Mouse (Mus musculus) heart, embryonic 16.5 days (tissue): ENCODE measurements around the gene Mpp5. TPM values are rescaled to one million over a fixed set of nuclear protein-coding genes. Genes with fewer than 3 reads are reported as not detected.
A peak's percentile ranks its signal among the peaks of the same experiment; 100 is the strongest.

Source experiments
- ATAC-seq: fragments of 200-750 bp; cut with Nextera tagmentation; replicated peaks from 2 replicates; pipeline ENCODE4 v1.8.0; 2017; ENCODE audit warnings: moderate number of reproducible peaks; ENCODE audit not compliant: insufficient read depth, low FRiP score; ENCODE audit errors: extremely low read depth
- H3K27ac ChIP-seq: fragments of 300-500 bp; sonication (generic); 2 replicates; pipeline ENCODE4 v1.5.1; 2014; ENCODE audit warnings: mild to moderate bottlenecking, low read length, control low read depth, moderate library complexity
- H3K27me3 ChIP-seq: fragments of 300-500 bp; sonication (generic); 2 replicates; pipeline ENCODE4 v1.6.1; 2014; ENCODE audit warnings: low read length, mixed read lengths; ENCODE audit not compliant: control insufficient read depth, insufficient read depth
- H3K36me3 ChIP-seq: fragments of 300-500 bp; sonication (generic); 2 replicates; pipeline ENCODE4 v1.6.1; 2014; ENCODE audit not compliant: control insufficient read depth, insufficient read depth
- H3K4me1 ChIP-seq: fragments of 300-500 bp; sonication (generic); 2 replicates; pipeline ENCODE4 v1.6.1; 2014; ENCODE audit warnings: low read length, mixed read lengths; ENCODE audit not compliant: control insufficient read depth, insufficient read depth
- H3K4me2 ChIP-seq: fragments of 300-500 bp; sonication (generic); 2 replicates; pipeline ENCODE4 v1.6.1; 2014; ENCODE audit warnings: low read depth, mild to moderate bottlenecking, control low read depth, low read length
- H3K4me3 ChIP-seq: fragments of 300-500 bp; sonication (generic); 2 replicates; pipeline ENCODE4 v1.5.1; 2014; ENCODE audit warnings: mild to moderate bottlenecking, control low read depth, low read length
- H3K9ac ChIP-seq: fragments of 300-500 bp; sonication (generic); 2 replicates; pipeline ENCODE4 v1.6.1; 2014; ENCODE audit warnings: low read length, control low read depth
- H3K9me3 ChIP-seq: fragments of 300-500 bp; sonication (generic); replicated peaks from 2 replicates; pipeline ENCODE4 v1.6.1; 2016; ENCODE audit warnings: low read length; ENCODE audit not compliant: control insufficient read depth
- WGBS: fragments of 180-500 bp; shearing (Covaris S2); extraction: QIAGEN DNeasy Blood & Tissue Kit; methylation state at CpG from one replicate; pipeline ENCODE4 v1.1.7; 2014; 5-methylcytosine and 5-hydroxymethylcytosine counted together
- polyA plus RNA-seq: library from polyadenylated mRNA; unstranded; fragments of >200 nt; fragmentation: Nextera tagmentation; extraction: Ambion mirVana; gene quantifications from 2 replicates; pipeline ENCODE4 v1.2.1, GENCODE M21; 2015

Mpp5 gene
- polyA plus RNA-seq, 1 experiment from 2014 or later: 15.2 TPM

GRCm38 (mm10) chr12:78761979-78762378 is 13.3 kb downstream of the Mpp5 start:
- no peak overlapping the region for H3K9ac ChIP-seq
- H3K4me1 ChIP-seq: no peaks in the 10 kb centered on the region
- H3K27ac ChIP-seq: no peak overlapping the region
- no peaks in the 10 kb centered on the region for H3K36me3 ChIP-seq
- H3K27me3 ChIP-seq: no peaks in the 10 kb centered on the region
- H3K4me3 ChIP-seq: no peak overlapping the region
- no peak overlapping the region for H3K4me2 ChIP-seq
- ATAC-seq: no peak
- no peaks in the 10 kb centered on the region for H3K9me3 ChIP-seq

GRCm38 (mm10) chr12:78769031-78769713 is 20.5 kb downstream of the Mpp5 start:
- H3K4me1 ChIP-seq: peaks cover 10% of the 10 kb centered on the region
- ATAC-seq: no peak
- H3K4me3 ChIP-seq: no peak overlapping the region
- WGBS: 43% methylated on average over 6 of the region's 6 CpGs
- H3K9ac ChIP-seq: no peak overlapping the region
- no peak overlapping the region for H3K4me2 ChIP-seq
- H3K36me3 ChIP-seq: peaks cover 3% of the 10 kb centered on the region; the same call in 1 of the 2 replicates
- H3K9me3 ChIP-seq: no peaks in the 10 kb centered on the region
- H3K27ac ChIP-seq: peak overlapping the region; percentile 1
- no peaks in the 10 kb centered on the region for H3K27me3 ChIP-seq

GRCm38 (mm10) chr12:78773211-78773610 is 24.5 kb downstream of the Mpp5 start:
- peak overlapping the region; percentile 45 for H3K27ac ChIP-seq
- peak; percentile 60; the same call in 1 of the 2 replicates for ATAC-seq
- peaks cover 14% of the 10 kb centered on the region for H3K4me1 ChIP-seq
- peaks cover 3% of the 10 kb centered on the region; the same call in 1 of the 2 replicates for H3K36me3 ChIP-seq
- H3K27me3 ChIP-seq: no peaks in the 10 kb centered on the region
- WGBS: 13% methylated on average over 2 of the region's 2 CpGs
- H3K4me2 ChIP-seq: peak overlapping the region; percentile 9; the same call in 1 of the 2 replicates
- no peak overlapping the region for H3K4me3 ChIP-seq
- no peaks in the 10 kb centered on the region for H3K9me3 ChIP-seq
- no peak overlapping the region for H3K9ac ChIP-seq

- H3K9me3 ChIP-seq: no peaks in the 10 kb centered on the region
- H3K27ac ChIP-seq: no peak overlapping the region
- peaks cover 11% of the 10 kb centered on the region for H3K4me1 ChIP-seq
- H3K9ac ChIP-seq: no peak overlapping the region
- H3K4me3 ChIP-seq: no peak overlapping the region
- H3K36me3 ChIP-seq: peaks cover 3% of the 10 kb centered on the region; the same call in 1 of the 2 replicates
- H3K27me3 ChIP-seq: no peaks in the 10 kb centered on the region
- H3K4me2 ChIP-seq: no peak overlapping the region
- ATAC-seq: no peak
- 46% methylated on average over 2 of the region's 2 CpGs for WGBS
Measured at GRCm38 (mm10) chr12:78777916-78778315, 29.2 kb downstream of the Mpp5 start.

- H3K27me3 ChIP-seq: no peaks in the 10 kb centered on the region
- H3K4me1 ChIP-seq: peaks cover 6% of the 10 kb centered on the region
- 78% methylated on average over 4 of the region's 4 CpGs for WGBS
- H3K27ac ChIP-seq: no peak overlapping the region
- H3K4me3 ChIP-seq: no peak overlapping the region
- H3K4me2 ChIP-seq: no peak overlapping the region
- no peak for ATAC-seq
- H3K9me3 ChIP-seq: no peaks in the 10 kb centered on the region
- H3K36me3 ChIP-seq: peaks cover 3% of the 10 kb centered on the region; the same call in 1 of the 2 replicates
- H3K9ac ChIP-seq: no peak overlapping the region
Measured at GRCm38 (mm10) chr12:78778423-78779067, 29.8 kb downstream of the Mpp5 start.

GRCm38 (mm10) chr12:78788266-78788873 is 39.7 kb downstream of the Mpp5 start:
- H3K27ac ChIP-seq: peak overlapping the region; percentile 29; the same call in 1 of the 2 replicates
- H3K4me2 ChIP-seq: peak overlapping the region; percentile 42
- H3K4me3 ChIP-seq: no peak overlapping the region
- 18% methylated on average over 3 of the region's 3 CpGs for WGBS
- peak overlapping the region; percentile 38; the same call in 1 of the 2 replicates for H3K9ac ChIP-seq
- no peaks in the 10 kb centered on the region for H3K27me3 ChIP-seq
- no peaks in the 10 kb centered on the region for H3K36me3 ChIP-seq
- peaks cover 11% of the 10 kb centered on the region for H3K4me1 ChIP-seq
- no peaks in the 10 kb centered on the region for H3K9me3 ChIP-seq
- ATAC-seq: no peak

DNA sequence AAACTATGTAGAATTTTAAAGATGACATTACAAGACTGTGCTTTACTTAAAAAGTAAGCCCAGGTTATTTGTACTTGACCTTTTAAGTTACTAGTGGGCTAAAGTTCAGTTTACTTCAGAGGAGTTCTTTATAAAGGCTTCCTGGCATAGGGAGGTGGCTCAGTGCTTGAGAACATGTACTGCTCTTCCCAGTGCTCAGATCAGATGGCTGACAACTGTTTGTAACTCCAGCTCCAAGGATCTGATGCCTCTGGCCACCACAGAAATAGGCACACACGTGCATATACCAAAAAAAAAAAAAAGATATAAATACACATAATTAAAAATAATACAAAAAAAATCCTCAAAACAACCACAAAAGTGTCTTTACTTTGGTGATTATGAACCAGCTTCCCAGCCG is 42.1 kb downstream of the Mpp5 start:
- no peaks in the 10 kb centered on the region; the same call in 1 of the 2 replicates for H3K36me3 ChIP-seq
- peaks cover 13% of the 10 kb centered on the region for H3K4me1 ChIP-seq
- no peak overlapping the region for H3K4me2 ChIP-seq
- H3K9ac ChIP-seq: no peak overlapping the region
- H3K27me3 ChIP-seq: no peaks in the 10 kb centered on the region
- no peak for ATAC-seq
- no peaks in the 10 kb centered on the region for H3K9me3 ChIP-seq
- WGBS: 65% methylated on average over 2 of the region's 2 CpGs
- H3K27ac ChIP-seq: no peak overlapping the region
- H3K4me3 ChIP-seq: no peak overlapping the region

DNA sequence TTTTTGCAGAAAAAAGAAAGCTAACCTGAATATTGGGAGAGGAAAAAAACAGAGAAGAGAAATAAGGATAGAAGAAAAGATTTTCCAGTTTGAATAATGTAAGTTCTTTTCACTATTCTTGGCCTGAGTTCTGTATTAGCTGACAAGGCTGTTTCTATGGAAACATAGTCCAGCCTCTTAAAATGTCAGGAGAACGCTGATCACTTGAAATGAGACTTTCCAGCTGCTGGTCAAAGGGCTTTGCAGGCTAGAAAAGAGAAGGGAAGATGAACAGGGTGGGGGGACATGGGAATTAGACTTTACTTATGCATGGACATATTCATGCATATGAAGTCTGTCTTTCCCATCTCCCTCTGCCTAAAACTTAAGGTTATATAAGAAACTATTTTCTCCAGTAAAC is 45.5 kb downstream of the Mpp5 start:
- Histone ChIP-seq H3K27ac (no peak overlapping the region), H3K9ac (no peak overlapping the region), H3K4me1 (0 out of 2 replicates have a peak, but pooled peaks cover 4% of the 10 kb centered on the region), H3K36me3 (peaks cover 11% of the 10 kb centered on the region; the same call in 1 of the 2 replicates), H3K27me3 (no peaks in the 10 kb centered on the region), H3K4me3 (no peak overlapping the region), H3K4me2 (no peak overlapping the region), H3K9me3 (no peaks in the 10 kb centered on the region)
- ATAC-seq: no peak
- WGBS: 13% methylated on average over 1 of the region's 1 CpGs

DNA sequence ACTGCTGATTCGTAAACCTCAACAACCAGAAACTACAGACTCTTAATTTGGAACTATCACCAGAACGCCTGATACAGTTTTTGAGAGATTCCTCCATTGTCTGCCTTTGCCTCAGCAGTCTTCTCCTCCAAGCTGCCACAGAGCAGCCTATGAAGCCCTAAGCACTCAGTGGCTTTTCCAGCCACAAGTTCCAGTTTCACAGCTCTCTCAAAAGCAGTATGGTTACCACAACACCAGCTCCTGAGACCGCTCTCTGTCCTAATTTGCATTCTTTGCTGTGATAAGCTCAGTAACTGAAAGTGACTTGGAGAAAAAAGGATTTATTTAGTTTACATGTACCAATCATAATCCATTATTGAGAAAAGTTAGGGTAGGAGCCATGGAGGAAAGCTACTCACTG is 51.3 kb downstream of the Mpp5 start:
- no peak overlapping the region for H3K4me3 ChIP-seq
- WGBS: 90% methylated on average over 3 of the region's 3 CpGs

More for the DNA sequence above, 51.3 kb downstream of the Mpp5 start:
- no peaks in the 10 kb centered on the region for H3K27me3 ChIP-seq
- H3K27ac ChIP-seq: no peak overlapping the region
- H3K4me2 ChIP-seq: no peak overlapping the region
- peaks cover 11% of the 10 kb centered on the region; the same call in 1 of the 2 replicates for H3K36me3 ChIP-seq
- H3K4me1 ChIP-seq: no peaks in the 10 kb centered on the region
- no peak for ATAC-seq
- no peak overlapping the region for H3K9ac ChIP-seq
- H3K9me3 ChIP-seq: no peaks in the 10 kb centered on the region
